Mouse (Mus musculus) heart, postnatal 0 days (tissue): Measurements from ENCODE around the gene Btd.

Experiments
- CTCF ChIP-seq: IDR thresholded peaks from 2 replicates; pipeline ENCODE4 v1.5.1; 2016; ENCODE audit warnings: antibody characterized with exemption, control low read depth, low read depth
- EP300 ChIP-seq: IDR thresholded peaks from 2 replicates; pipeline ENCODE4 v1.6.1; 2016; ENCODE audit warnings: antibody characterized with exemption, low read depth

DNA sequence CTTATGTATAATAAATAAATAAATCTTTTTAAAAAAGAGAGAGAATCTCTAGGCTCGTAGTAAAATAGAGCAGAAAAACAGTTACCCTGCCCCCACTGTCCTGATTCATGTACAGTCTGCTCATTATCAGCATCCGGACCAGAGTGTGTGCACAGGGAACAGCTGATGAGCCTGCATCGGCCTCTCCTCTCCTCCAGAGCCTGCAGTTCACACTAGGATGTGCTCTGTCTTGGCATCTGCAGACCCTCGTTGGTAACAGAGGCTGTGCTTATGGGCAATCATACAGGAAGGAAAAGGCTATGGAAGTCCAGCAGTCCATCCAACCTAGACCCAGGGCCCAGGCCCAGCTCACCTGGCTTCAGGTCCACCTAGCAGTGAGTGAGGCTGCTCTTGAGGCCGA is 11.3 kb downstream of the Btd start:
- TF ChIP-seq CTCF (no peak), EP300 (no peak)
